11 mouse cellular contexts compared by ENCODE assay signal in genomic region chr14:122901715-122902114, GRCm38 (mm10). TPM values are rescaled to one million over a fixed set of nuclear protein-coding genes. Genes with fewer than 3 reads are reported as not detected.
DNase-seq lines count a peak whose midpoint lies in the region; ATAC-seq lines count a peak whose summit lies in the region.
"Had no signal": no experiment of that assay in that cellular context is flagged by ENCODE, and none has a peak within 500 bp of the region (broad histone marks: within the 10 kb centered on the region; RNA-seq: fewer than 3 reads in every experiment).

No protein-coding gene starts in this region.

- H3K9ac ChIP-seq in neural tube, embryonic 13.5 days: no peak overlapping the region
- no peak overlapping the region for H3K9ac ChIP-seq in intestine, embryonic 16.5 days (ENCODE audit: low read depth, low read length)
- H3K9ac ChIP-seq: heart, embryonic 15.5 days; limb, embryonic 13.5 days had no signal

- H3K27ac ChIP-seq in neural tube, embryonic 13.5 days (replicated peaks): 0 out of 2 replicates have a peak overlapping the region, but pooled peaks have one; percentile 46
- peak overlapping the region; percentile 76 for H3K27ac ChIP-seq in intestine, embryonic 16.5 days (ENCODE audit: low read length)
- H3K27ac ChIP-seq in embryonic facial prominence, embryonic 10.5 days (replicated peaks): no peak overlapping the region
- H3K27ac ChIP-seq: limb, embryonic 13.5 days; midbrain, embryonic 10.5 days had no signal

- no peaks in the 10 kb centered on the region for H3K27me3 ChIP-seq in neural tube, embryonic 13.5 days
- no peaks in the 10 kb centered on the region for H3K27me3 ChIP-seq in intestine, embryonic 16.5 days (replicated peaks; ENCODE audit: control insufficient read depth, insufficient read depth, low read length)
- no peaks in the 10 kb centered on the region for H3K27me3 ChIP-seq in embryonic facial prominence, embryonic 10.5 days (replicated peaks; ENCODE audit: low read depth, poor library complexity, severe bottlenecking)
- H3K27me3 ChIP-seq: CH12.LX; heart, embryonic 15.5 days; limb, embryonic 13.5 days had no signal

- H3K36me3 ChIP-seq in neural tube, embryonic 13.5 days: 0 out of 2 replicates have a peak, but pooled peaks cover 4% of the 10 kb centered on the region
- no peaks in the 10 kb centered on the region for H3K36me3 ChIP-seq in intestine, embryonic 16.5 days (ENCODE audit: control insufficient read depth, insufficient read depth, low read length)
- H3K36me3 ChIP-seq in embryonic facial prominence, embryonic 10.5 days (replicated peaks): no peaks in the 10 kb centered on the region
- H3K36me3 ChIP-seq: heart, embryonic 15.5 days; midbrain, embryonic 10.5 days had no signal

- peak; percentile 20 for DNase-seq in kidney, adult 11 months
- no peak for DNase-seq in kidney, postnatal 25 days
- no peak for DNase-seq in neural tube, embryonic 10.5 days (ENCODE audit: extremely low spot score, low spot score)
- DNase-seq in embryonic facial prominence, embryonic 10.5 days (ENCODE audit: low spot score): no peak
- DNase-seq in left cerebral cortex, postnatal 36 days (ENCODE audit: low spot score in 2 of 2): no peak

- no peak overlapping the region for H3K4me2 ChIP-seq in neural tube, embryonic 13.5 days
- peak overlapping the region; percentile 40 for H3K4me2 ChIP-seq in intestine, embryonic 16.5 days (ENCODE audit: low read depth, low read length)
- H3K4me2 ChIP-seq: heart, embryonic 15.5 days; limb, embryonic 13.5 days had no signal

- no peak for ATAC-seq in neural tube, embryonic 13.5 days (ENCODE audit: low read depth)
- ATAC-seq in intestine, embryonic 16.5 days: peak; percentile 60

- no peaks in the 10 kb centered on the region for H3K9me3 ChIP-seq in neural tube, embryonic 13.5 days
- no peaks in the 10 kb centered on the region for H3K9me3 ChIP-seq in intestine, embryonic 16.5 days (ENCODE audit: control insufficient read depth, low read length)
- no peaks in the 10 kb centered on the region for H3K9me3 ChIP-seq in embryonic facial prominence, embryonic 10.5 days
- H3K9me3 ChIP-seq: heart, embryonic 15.5 days; limb, embryonic 13.5 days; midbrain, embryonic 10.5 days had no signal

- 76% methylated on average over 2 of the region's 2 CpGs for WGBS in neural tube, embryonic 13.5 days
- WGBS in intestine, embryonic 16.5 days: 76% methylated on average over 2 of the region's 2 CpGs
- WGBS in embryonic facial prominence, embryonic 10.5 days: 89% methylated on average over 2 of the region's 2 CpGs

- no peak overlapping the region for H3K4me3 ChIP-seq in neural tube, embryonic 13.5 days
- H3K4me3 ChIP-seq in intestine, embryonic 16.5 days (ENCODE audit: low read length): no peak overlapping the region
- no peak overlapping the region for H3K4me3 ChIP-seq in embryonic facial prominence, embryonic 10.5 days
- H3K4me3 ChIP-seq: heart, embryonic 15.5 days; limb, embryonic 13.5 days; midbrain, embryonic 10.5 days had no signal

- intact Hi-C loops in left cerebral cortex, postnatal 36 days (cut with DNase I): no loop called here

- peaks cover 11% of the 10 kb centered on the region; the same call in 1 of the 2 replicates for H3K4me1 ChIP-seq in neural tube, embryonic 13.5 days (replicated peaks)
- peaks cover 24% of the 10 kb centered on the region for H3K4me1 ChIP-seq in intestine, embryonic 16.5 days (ENCODE audit: control insufficient read depth, insufficient read depth, low read length)
- 0 out of 2 replicates have a peak, but pooled peaks cover 5% of the 10 kb centered on the region for H3K4me1 ChIP-seq in embryonic facial prominence, embryonic 10.5 days

RNA-seq across cellular contexts. Expression of gene Ggact, which starts 11.8 kb away (rescaled TPM):
- 6.5 and 9.4 TPM in 2 replicates for polyA plus RNA-seq in neural tube, embryonic 13.5 days (2015; fragmentation: Nextera tagmentation; extraction: Ambion mirVana)
- polyA plus RNA-seq in intestine, embryonic 16.5 days (2015; fragmentation: Nextera tagmentation; extraction: Ambion mirVana): 49.1 and 50.4 TPM in 2 replicates
- 5.3 and 7.2 TPM in 2 replicates for polyA plus RNA-seq in embryonic facial prominence, embryonic 10.5 days (2016; fragmentation: Nextera tagmentation; extraction: Ambion mirVana)
- total RNA-seq in left cerebral cortex, postnatal 36 days (2021): 10 to 100 TPM; 28.8 to 32.1 TPM
